Mouse (Mus musculus): ENCODE results near the gene Fgf5. TPM values are rescaled to one million over a fixed set of nuclear protein-coding genes. Genes with fewer than 3 reads are reported as not detected.

Gene Fgf5
- under 1 TPM; 0.20 TPM for total RNA-seq (2021)
- long read RNA-seq, experiment 1 = 0 reads
- long read RNA-seq, experiment 2 = 0 reads

- no peak for DNase-seq (ENCODE audit: low spot score in 2 of 2)
These were observed at the start of gene Fgf5 for GRCm38 (mm10) chr5:98253838-98254821. Gene Fgf5 (plus strand): TSS chr5:98254184.

GRCm38 (mm10) chr5:98212501-98212900 lies 41.5 kb upstream of the Fgf5 start:
- DNase-seq (ENCODE audit: low spot score in 2 of 2) = no peak

- DNase-seq (ENCODE audit: low spot score in 2 of 2) = no peak
These were observed 32.0 kb upstream of the Fgf5 start for GRCm38 (mm10) chr5:98221956-98222355.

GRCm38 (mm10) chr5:98226710-98227109 lies 27.3 kb upstream of the Fgf5 start:
- DNase-seq (ENCODE audit: low spot score in 2 of 2) = no peak

- no peak for DNase-seq (ENCODE audit: low spot score in 2 of 2)
These were observed 24.5 kb upstream of the Fgf5 start for GRCm38 (mm10) chr5:98229456-98229855.

GRCm38 (mm10) chr5:98238466-98238865 lies 15.5 kb upstream of the Fgf5 start:
- DNase-seq (ENCODE audit: low spot score in 2 of 2) = no peak

- DNase-seq (ENCODE audit: low spot score in 2 of 2) = no peak
These were observed 12.6 kb upstream of the Fgf5 start for GRCm38 (mm10) chr5:98241322-98241829.

GRCm38 (mm10) chr5:98245303-98245702 lies 8.7 kb upstream of the Fgf5 start:
- no peak for DNase-seq (ENCODE audit: low spot score in 2 of 2)

- DNase-seq (ENCODE audit: low spot score in 2 of 2) = no peak
These were observed 8.0 kb upstream of the Fgf5 start for GRCm38 (mm10) chr5:98245976-98246375.

GRCm38 (mm10) chr5:98246826-98247225 lies 7.2 kb upstream of the Fgf5 start:
- DNase-seq (ENCODE audit: low spot score in 2 of 2) = no peak

GRCm38 (mm10) chr5:98247516-98247915 lies 6.5 kb upstream of the Fgf5 start:
- no peak for DNase-seq (ENCODE audit: low spot score in 2 of 2)

GRCm38 (mm10) chr5:98253147-98253546 lies 837 bp upstream of the Fgf5 start:
- no peak for DNase-seq (ENCODE audit: low spot score in 2 of 2)

GRCm38 (mm10) chr5:98255176-98255575 lies 1.2 kb downstream of the Fgf5 start:
- no peak for DNase-seq (ENCODE audit: low spot score in 2 of 2)

- no peak for DNase-seq (ENCODE audit: low spot score in 2 of 2)
These were observed 1.9 kb downstream of the Fgf5 start for GRCm38 (mm10) chr5:98255760-98256490.

GRCm38 (mm10) chr5:98275318-98275818 lies 21.4 kb downstream of the Fgf5 start:
- DNase-seq (ENCODE audit: low spot score in 2 of 2) = no peak

GRCm38 (mm10) chr5:98281993-98282392 lies 28.0 kb downstream of the Fgf5 start:
- DNase-seq (ENCODE audit: low spot score in 2 of 2) = no peak

- no peak for DNase-seq (ENCODE audit: low spot score in 2 of 2)
These were observed 29.9 kb downstream of the Fgf5 start for GRCm38 (mm10) chr5:98283696-98284478.

GRCm38 (mm10) chr5:98290642-98291041 lies 36.7 kb downstream of the Fgf5 start:
- DNase-seq (ENCODE audit: low spot score in 2 of 2) = no peak

- no peak for DNase-seq (ENCODE audit: low spot score in 2 of 2)
These were observed 38.5 kb downstream of the Fgf5 start for GRCm38 (mm10) chr5:98292388-98293048.

GRCm38 (mm10) chr5:98293049-98293715 lies 39.2 kb downstream of the Fgf5 start:
- DNase-seq (ENCODE audit: low spot score in 2 of 2) = no peak
